Mouse (Mus musculus) fibroblast of lung, adult 2 months (primary cell): ENCODE data around the gene Sardh.

Experiments used
- DNase-seq: peaks from one replicate; pipeline ENCODE4 v3.0.0-alpha.2; 2011; ENCODE audit warnings: low read depth

Gene Sardh

DNA sequence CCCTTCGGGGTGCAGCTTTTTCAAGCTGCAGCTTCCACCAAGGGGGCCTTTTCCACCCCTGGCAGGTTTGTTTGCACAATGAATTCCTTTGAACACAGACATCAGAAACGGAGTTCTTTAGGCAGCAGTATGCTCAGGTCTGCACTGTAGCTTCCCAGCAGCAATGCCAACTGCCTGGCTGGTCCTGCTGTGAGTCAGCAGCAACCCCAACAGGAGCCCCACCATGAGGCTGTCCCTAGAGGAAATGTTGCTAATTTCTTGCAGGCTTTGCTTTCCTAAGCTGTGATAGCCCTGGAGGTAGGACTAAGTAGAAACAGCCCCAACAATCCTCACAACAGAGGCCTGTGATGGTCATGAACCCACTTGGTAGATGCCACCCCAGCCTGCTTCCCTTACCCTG, 81.1 kb downstream of the Sardh start:
- peak; percentile 51 for DNase-seq

- DNase-seq = no peak
These were observed 82.1 kb downstream of the Sardh start for GRCm38 (mm10) chr2:27166074-27166473.

DNA sequence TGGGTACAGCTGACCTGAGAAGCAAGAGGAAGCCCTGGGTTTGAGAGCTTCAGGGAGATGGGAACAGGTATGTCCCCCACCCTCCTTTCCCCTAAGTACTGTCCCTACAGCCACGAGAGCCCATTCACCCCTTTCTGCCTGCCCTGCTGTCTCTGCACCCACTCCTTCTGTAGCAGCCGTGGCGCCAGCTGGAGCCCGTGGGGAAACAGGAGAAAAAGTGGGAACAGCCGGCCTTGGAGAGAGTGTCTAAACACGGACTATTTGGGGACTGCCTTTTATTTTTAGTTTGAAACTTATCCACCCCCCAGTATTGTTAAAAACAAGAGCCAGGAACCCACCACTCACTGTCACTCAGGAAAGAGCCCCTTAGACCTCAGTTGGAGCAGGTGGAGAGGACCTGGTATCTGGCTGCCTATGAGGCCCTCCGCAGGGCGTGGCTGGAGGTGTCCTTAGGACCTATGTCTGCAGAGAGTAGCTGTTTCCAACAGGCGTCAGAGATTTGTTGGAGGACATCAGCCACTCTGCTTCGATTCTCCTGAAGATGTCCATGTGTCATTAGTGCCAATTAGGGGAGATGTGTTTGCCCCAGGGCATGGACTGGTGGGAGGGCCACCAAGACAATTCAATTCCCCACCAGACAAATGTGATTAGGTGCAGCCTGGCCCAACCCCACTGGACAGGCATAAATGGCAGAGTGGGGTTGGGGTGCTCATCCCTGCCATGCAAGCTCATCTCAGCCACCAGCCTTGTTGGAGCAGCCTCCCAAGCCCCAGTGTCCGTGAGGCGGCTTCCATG, 83.1 kb downstream of the Sardh start, which contains the start of gene Dbh:
Gene Dbh, plus strand, starts transcription at position 438 of the 795 bp plus-strand sequence.
- no peak for DNase-seq

DNA sequence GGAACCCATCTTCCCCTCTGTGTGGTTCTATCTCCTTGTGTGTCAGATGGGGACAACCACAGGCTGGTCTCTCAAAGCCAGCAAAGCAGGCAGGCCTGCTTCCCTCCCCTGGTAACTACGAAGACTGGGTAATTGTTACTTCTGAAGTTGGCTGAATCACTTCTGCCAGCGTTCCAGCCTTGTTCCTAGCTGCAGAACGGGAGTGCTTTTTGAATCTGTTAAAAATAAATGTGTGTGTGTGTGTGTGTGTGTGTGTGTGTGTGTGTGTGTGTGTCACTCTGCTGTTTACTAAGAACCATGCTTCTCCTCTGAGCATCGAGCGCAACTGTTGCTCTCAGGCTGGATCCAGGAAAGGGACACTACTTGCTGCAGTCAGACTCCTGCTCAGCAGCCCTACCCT, 84.3 kb downstream of the Sardh start:
- no peak for DNase-seq

DNA sequence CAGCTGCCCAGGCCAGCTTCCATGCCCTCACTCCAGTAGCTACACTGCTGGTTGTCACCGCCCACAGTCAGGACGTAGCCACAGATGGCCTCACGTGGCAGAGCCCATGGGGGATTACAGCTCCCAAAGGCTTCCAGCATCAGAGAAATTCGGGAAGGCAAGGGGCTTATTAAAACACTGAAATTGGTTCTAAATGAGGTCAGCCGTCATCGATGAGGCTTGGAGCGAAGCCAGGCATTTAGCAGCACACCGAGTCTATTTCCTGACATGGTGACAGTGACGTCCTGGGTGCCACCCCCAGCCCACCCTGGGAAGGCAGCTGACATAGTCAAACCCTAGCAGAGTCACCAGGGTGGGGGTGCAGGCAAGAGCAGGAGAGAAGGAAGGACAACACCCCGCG, 85.5 kb downstream of the Sardh start:
- no peak for DNase-seq

GRCm38 (mm10) chr2:27161526-27161925, 86.6 kb downstream of the Sardh start:
- no peak for DNase-seq

DNA sequence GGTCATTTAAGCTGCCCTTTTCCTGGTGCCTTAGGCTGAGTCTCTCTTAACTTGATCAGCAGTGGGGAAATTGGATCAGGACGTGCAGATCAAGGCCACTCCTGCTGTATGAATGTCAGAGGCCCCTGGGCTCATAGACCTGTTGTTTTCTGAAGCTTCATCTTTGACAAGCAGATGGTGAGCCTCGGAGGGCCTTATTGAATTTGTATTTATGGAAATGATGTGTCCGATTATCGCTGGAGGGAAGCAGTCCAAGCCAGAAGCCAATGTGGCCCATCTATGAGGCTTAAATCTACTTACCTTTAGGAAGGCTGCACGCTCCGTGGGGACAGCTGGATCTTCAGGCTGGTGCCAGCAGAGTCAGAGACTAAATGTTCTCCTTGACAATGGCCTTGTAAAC, 91.5 kb downstream of the Sardh start:
- DNase-seq = no peak

- no peak for DNase-seq
These were observed 93.5 kb downstream of the Sardh start for GRCm38 (mm10) chr2:27154466-27155185.

DNA sequence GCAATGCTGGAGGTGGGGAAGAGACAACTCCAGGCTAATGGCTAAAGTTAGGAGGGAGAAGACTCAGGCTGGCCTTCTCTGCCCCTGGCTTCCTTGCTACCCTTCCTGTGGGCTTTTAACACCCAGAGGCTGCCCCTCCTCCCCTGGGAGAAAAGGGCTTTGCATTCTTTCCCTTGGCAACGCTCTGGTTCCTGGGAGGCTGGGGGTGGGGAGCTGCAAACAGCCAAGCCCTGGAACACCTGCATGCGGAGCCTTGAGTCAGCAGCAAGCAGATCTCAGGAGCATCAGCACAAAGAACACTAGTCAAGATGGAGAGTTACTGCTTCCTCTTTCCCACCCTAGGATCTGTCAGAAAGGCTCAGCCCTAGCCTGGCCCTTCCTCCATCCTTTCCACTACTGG, 98.7 kb downstream of the Sardh start:
- DNase-seq = no peak

GRCm38 (mm10) chr2:27146840-27147239, 101.3 kb downstream of the Sardh start:
- DNase-seq = no peak

DNA sequence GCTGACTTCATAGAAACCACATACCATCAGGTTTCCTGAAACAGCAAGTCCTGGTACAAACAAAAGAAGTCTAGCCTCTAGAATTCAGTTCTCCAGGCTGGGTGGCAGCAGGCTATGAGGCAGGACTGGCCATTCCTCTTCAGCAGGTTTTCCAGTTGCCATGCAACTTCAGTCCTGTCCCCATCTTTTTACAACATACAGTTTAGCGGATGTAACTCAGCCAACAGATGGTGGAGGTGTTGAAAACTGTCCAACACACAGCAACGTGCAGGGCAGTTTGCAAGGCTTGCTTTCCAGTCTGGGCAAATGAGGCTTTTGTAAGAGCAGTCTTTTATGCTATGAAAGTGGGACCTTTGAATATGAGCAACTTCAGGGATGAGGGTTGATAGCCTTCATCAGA, 103.2 kb downstream of the Sardh start:
- DNase-seq = no peak

DNA sequence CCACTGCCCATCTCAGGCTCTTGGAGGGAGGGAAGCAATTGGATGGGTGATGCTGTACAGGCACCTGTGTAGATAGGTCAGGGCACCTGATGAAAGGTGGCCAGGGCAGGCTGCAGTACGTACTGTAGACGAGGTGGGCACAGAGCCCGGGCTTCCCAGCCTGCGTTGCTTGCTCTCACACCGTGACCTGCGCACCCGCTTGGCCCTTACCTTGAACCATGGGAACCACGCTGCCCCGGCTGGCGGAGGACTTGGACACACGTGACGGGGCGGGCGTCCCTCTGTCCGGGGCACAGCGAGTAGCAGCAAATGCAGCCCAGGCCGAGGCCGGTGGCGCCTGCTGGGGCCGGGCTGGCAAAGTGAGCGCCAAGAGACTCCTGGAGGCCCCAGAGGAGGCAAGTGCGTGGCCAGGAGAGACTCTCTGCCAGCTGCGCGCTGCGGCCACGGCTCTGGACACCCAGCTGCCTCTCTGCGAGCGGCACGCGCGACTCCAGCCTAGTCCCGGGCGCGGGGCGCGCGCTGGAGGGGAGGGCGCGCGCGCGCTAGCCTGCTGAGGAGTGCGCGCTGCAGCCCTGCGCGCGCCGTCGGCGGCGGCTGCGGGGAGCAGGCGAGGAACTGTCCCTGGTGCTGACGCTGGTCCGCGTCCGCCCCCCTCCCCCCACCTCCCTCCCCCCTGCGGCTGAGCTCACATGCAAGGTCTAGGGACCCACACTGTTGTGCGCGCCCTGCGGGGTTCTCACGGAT, 106.0 kb downstream of the Sardh start, which contains the start of gene Fam163b:
Gene Fam163b, minus strand, starts transcription at position 542 of the 744 bp plus-strand sequence.
- no peak for DNase-seq
